Mouse (Mus musculus) liver, postnatal 0 days (tissue): Measurements from ENCODE around the gene Eml1. TPM values are rescaled to one million over a fixed set of nuclear protein-coding genes. Genes with fewer than 3 reads are reported as not detected.

Source experiments
- ATAC-seq: fragments of 200-750 bp; cut with Nextera tagmentation; 2 replicates; pipeline ENCODE4 v1.8.0; 2017; ENCODE audit warnings: mild to moderate bottlenecking, moderate library complexity
- DNase-seq: peaks from one replicate; pipeline ENCODE4 v3.0.0-alpha.2; 2016
- H3K27ac ChIP-seq: fragments of 300-500 bp; sonication (generic); 2 replicates; pipeline ENCODE4 v1.5.1; 2014; ENCODE audit warnings: antibody characterized with exemption, moderate library complexity, mild to moderate bottlenecking, low read depth
- H3K27me3 ChIP-seq: fragments of 300-500 bp; sonication (generic); 2 replicates; pipeline ENCODE4 v1.6.1; 2014; ENCODE audit warnings: low read length, control low read depth, mixed read lengths; ENCODE audit not compliant: insufficient read depth
- H3K36me3 ChIP-seq: fragments of 300-500 bp; sonication (generic); replicated peaks from 2 replicates; pipeline ENCODE4 v1.6.1; 2014; ENCODE audit warnings: mild to moderate bottlenecking, control low read depth, low read length, moderate library complexity, mixed read lengths; ENCODE audit not compliant: insufficient read depth
- H3K4me1 ChIP-seq: fragments of 300-500 bp; sonication (generic); 2 replicates; pipeline ENCODE4 v1.6.1; 2014; ENCODE audit warnings: antibody characterized with exemption, mild to moderate bottlenecking, control low read depth; ENCODE audit not compliant: insufficient read depth
- H3K4me2 ChIP-seq: fragments of 300-500 bp; sonication (generic); 2 replicates; pipeline ENCODE4 v1.6.1; 2014; ENCODE audit warnings: low read depth, mild to moderate bottlenecking, low read length, moderate library complexity, mixed read lengths
- H3K4me3 ChIP-seq: fragments of 300-500 bp; sonication (generic); 2 replicates; pipeline ENCODE4 v1.5.1; 2014; ENCODE audit warnings: low read depth, low read length
- H3K9ac ChIP-seq: fragments of 300-500 bp; sonication (generic); replicated peaks from 2 replicates; pipeline ENCODE4 v1.6.1; 2014; ENCODE audit warnings: mild to moderate bottlenecking, moderate library complexity
- H3K9me3 ChIP-seq: fragments of 300-500 bp; sonication (generic); 2 replicates; pipeline ENCODE4 v1.6.1; 2016; ENCODE audit warnings: mild to moderate bottlenecking, control low read depth, low read length, mixed read lengths
- CTCF ChIP-seq: sonication (generic); IDR thresholded peaks from 2 replicates; pipeline ENCODE4 v1.5.1; 2016; ENCODE audit warnings: antibody characterized with exemption, low read depth
- EP300 ChIP-seq: IDR thresholded peaks from 2 replicates; pipeline ENCODE4 v1.6.1; 2016; ENCODE audit warnings: antibody characterized with exemption, low read depth, mild to moderate bottlenecking
- WGBS: fragments of 180-500 bp; shearing (Covaris S2); extraction: QIAGEN DNeasy Blood & Tissue Kit; methylation state at CpG from one replicate; pipeline ENCODE4 v1.1.7; 2014; ENCODE audit not compliant: insufficient replicate concordance; 5-methylcytosine and 5-hydroxymethylcytosine counted together
- polyA plus RNA-seq: library from polyadenylated mRNA; unstranded; fragments of >200 nt; fragmentation: Nextera tagmentation; extraction: Ambion mirVana; gene quantifications from 2 replicates; pipeline ENCODE4 v1.2.1, GENCODE M21; 2015

The Eml1 gene
- polyA plus RNA-seq, 1 experiment from 2014 or later, result 4.6 TPM

GRCm38 (mm10) chr12:108354284-108354683 lies 16.5 kb upstream of the Eml1 start:
- Histone ChIP-seq H3K9me3 (no peaks in the 10 kb centered on the region), H3K4me2 (no peak overlapping the region), H3K4me3 (no peak overlapping the region), H3K27ac (no peak overlapping the region), H3K36me3 (no peaks in the 10 kb centered on the region), H3K27me3 (peaks cover 20% of the 10 kb centered on the region), H3K4me1 (no peaks in the 10 kb centered on the region), H3K9ac (no peak overlapping the region)
- WGBS, result 83% methylated on average over 2 of the region's 2 CpGs
- DNase-seq (no peak), ATAC-seq (no peak)
- TF ChIP-seq EP300, result no peak
- no peak for TF ChIP-seq CTCF

DNA sequence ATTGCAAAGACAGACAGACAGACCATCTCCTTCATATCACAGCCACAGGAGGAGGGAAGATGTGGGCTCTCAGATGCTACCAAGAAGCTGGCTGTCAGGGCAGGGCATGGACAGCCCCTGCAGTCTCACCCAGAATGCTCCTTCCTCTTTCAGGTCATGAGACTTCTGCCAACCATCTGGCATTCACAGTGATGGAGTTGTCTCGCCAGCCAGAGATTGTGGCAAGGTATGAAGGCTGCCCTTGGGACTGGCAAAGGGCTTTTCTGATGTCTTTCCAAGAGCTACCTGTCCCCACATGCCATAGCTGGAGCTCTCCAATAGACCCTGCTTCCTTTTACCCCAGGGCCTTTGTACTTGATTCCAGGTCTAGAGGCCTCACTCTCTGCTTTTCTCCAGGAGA lies 15.5 kb upstream of the Eml1 start:
- Histone ChIP-seq H3K36me3 (no peaks in the 10 kb centered on the region), H3K4me2 (no peak overlapping the region), H3K27ac (no peak overlapping the region), H3K9ac (no peak overlapping the region), H3K4me3 (no peak overlapping the region), H3K4me1 (no peaks in the 10 kb centered on the region), H3K9me3 (no peaks in the 10 kb centered on the region), H3K27me3 (peaks cover 20% of the 10 kb centered on the region)
- TF ChIP-seq EP300, result no peak
- TF ChIP-seq CTCF, result no peak
- DNase-seq (no peak), ATAC-seq (no peak)
- 60% methylated on average over 1 of the region's 1 CpGs for WGBS

- Histone ChIP-seq H3K4me1 (no peaks in the 10 kb centered on the region), H3K9me3 (no peaks in the 10 kb centered on the region), H3K9ac (no peak overlapping the region), H3K27ac (no peak overlapping the region), H3K27me3 (peaks cover 20% of the 10 kb centered on the region), H3K4me2 (no peak overlapping the region), H3K36me3 (no peaks in the 10 kb centered on the region), H3K4me3 (no peak overlapping the region)
- peak; percentile 28; the same call in 1 of the 2 replicates for TF ChIP-seq CTCF
- TF ChIP-seq EP300, result no peak
- DNase-seq, result no peak
- ATAC-seq, result no peak
Observed at GRCm38 (mm10) chr12:108355986-108356385, 14.8 kb upstream of the Eml1 start.

- H3K4me3 ChIP-seq, result no peak overlapping the region
- no peak for TF ChIP-seq EP300
- TF ChIP-seq CTCF, result peak; percentile 86
- ATAC-seq, result peak; percentile 64
- H3K27ac ChIP-seq, result no peak overlapping the region
- peak; percentile 75 for DNase-seq
- WGBS, result 11% methylated on average over 5 of the region's 5 CpGs
- H3K9me3 ChIP-seq, result no peaks in the 10 kb centered on the region
- no peaks in the 10 kb centered on the region for H3K4me1 ChIP-seq
- no peak overlapping the region for H3K4me2 ChIP-seq
- no peak overlapping the region for H3K9ac ChIP-seq
- no peaks in the 10 kb centered on the region for H3K36me3 ChIP-seq
- H3K27me3 ChIP-seq, result no peaks in the 10 kb centered on the region
Observed at GRCm38 (mm10) chr12:108363796-108364195, 7.0 kb upstream of the Eml1 start.

DNA sequence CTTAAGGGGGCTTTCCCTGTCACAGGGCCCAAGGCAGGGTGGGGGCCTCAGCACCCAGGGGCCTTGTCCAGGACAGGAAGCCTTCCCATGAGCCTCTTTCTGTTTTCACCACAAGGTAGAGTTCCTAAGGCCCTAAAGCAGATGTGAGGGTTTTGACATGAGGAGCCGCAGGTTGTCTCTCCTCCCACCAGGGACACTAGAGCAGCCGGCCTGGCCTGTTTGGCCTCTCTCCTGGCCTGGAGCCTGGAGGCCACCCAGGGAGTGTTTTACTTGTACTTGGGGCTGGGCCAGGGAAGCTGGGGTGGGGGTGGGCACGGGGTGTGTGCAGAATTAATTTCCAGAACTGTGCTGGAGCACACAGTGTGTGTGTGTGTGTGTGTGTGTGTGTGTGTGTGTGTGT lies 5.4 kb upstream of the Eml1 start:
- H3K36me3 ChIP-seq, result no peaks in the 10 kb centered on the region
- ATAC-seq (no peak), DNase-seq (peak; percentile 38)
- no peak overlapping the region for H3K9ac ChIP-seq
- no peak overlapping the region for H3K27ac ChIP-seq
- no peak overlapping the region for H3K4me3 ChIP-seq
- WGBS, result 56% methylated on average over 3 of the region's 3 CpGs
- no peaks in the 10 kb centered on the region for H3K27me3 ChIP-seq
- no peaks in the 10 kb centered on the region for H3K4me1 ChIP-seq
- TF ChIP-seq CTCF (peak; percentile 7; the same call in 1 of the 2 replicates), EP300 (no peak)
- H3K4me2 ChIP-seq, result no peak overlapping the region
- H3K9me3 ChIP-seq, result no peaks in the 10 kb centered on the region

GRCm38 (mm10) chr12:108365868-108366267 lies 4.9 kb upstream of the Eml1 start:
- Histone ChIP-seq H3K4me3 (no peak overlapping the region), H3K27ac (no peak overlapping the region), H3K9ac (no peak overlapping the region), H3K36me3 (no peaks in the 10 kb centered on the region), H3K4me2 (no peak overlapping the region), H3K4me1 (no peaks in the 10 kb centered on the region), H3K9me3 (no peaks in the 10 kb centered on the region), H3K27me3 (no peaks in the 10 kb centered on the region)
- ATAC-seq, result no peak
- 63% methylated on average over 7 of the region's 7 CpGs for WGBS
- TF ChIP-seq CTCF (no peak), EP300 (no peak)
- DNase-seq, result no peak

DNA sequence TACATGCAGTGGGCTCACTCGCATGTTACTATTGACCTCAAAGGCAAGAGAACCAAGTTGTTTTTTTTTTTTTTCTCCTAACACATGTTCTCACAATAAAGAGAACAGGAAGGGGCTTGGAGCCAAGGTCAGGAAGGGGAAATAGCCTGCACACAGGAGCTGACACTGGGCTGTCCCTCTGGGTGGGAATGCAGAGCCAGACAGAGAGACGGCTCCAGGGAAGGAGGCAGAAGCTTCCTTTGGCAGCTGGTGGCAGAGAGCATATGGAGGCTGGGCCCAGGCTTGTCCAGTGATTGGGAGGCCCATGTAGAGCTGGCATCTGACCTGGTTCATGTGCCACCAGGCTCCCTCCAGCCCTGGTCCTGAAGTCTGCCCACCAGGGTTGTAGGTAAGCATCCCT lies 2.8 kb upstream of the Eml1 start:
- Histone ChIP-seq H3K4me3 (no peak overlapping the region), H3K27me3 (no peaks in the 10 kb centered on the region), H3K4me2 (no peak overlapping the region), H3K27ac (no peak overlapping the region), H3K9ac (no peak overlapping the region), H3K9me3 (no peaks in the 10 kb centered on the region), H3K4me1 (no peaks in the 10 kb centered on the region), H3K36me3 (no peaks in the 10 kb centered on the region)
- no peak for DNase-seq
- no peak for ATAC-seq
- 46% methylated on average over 2 of the region's 2 CpGs for whole genome bisulfite sequencing
- TF ChIP-seq EP300 (no peak), CTCF (no peak)
